Mouse (Mus musculus): ENCODE data around the gene Rnf222.
A peak's percentile ranks its signal among the peaks of the same experiment; 100 is the strongest.

Gene Rnf222

GRCm38 (mm10) chr11:68871748-68872147 lies 16.6 kb upstream of the Rnf222 start, which contains the start of gene Ndel1:
Gene Ndel1, minus strand, starts transcription at chr11:68871858.
- Histone ChIP-seq H3K36me3 (ENCODE audit: control insufficient read depth, insufficient read depth, low read length, poor library complexity, severe bottlenecking) (no peaks in the 10 kb centered on the region), H3K27me3 (ENCODE audit: control insufficient read depth, insufficient read depth, low read length, poor library complexity, severe bottlenecking) (no peaks in the 10 kb centered on the region)
- no peak for DNase-seq (ENCODE audit: low read depth, low spot score)

GRCm38 (mm10) chr11:68874841-68875240 lies 13.5 kb upstream of the Rnf222 start:
- DNase-seq (ENCODE audit: low read depth, low spot score), result peak; percentile 82
- no peaks in the 10 kb centered on the region for H3K27me3 ChIP-seq (ENCODE audit: control insufficient read depth, insufficient read depth, low read length, poor library complexity, severe bottlenecking)

GRCm38 (mm10) chr11:68878811-68879210 lies 9.5 kb upstream of the Rnf222 start:
- DNase-seq (ENCODE audit: low read depth, low spot score), result no peak
- H3K27me3 ChIP-seq (ENCODE audit: control insufficient read depth, insufficient read depth, low read length, poor library complexity, severe bottlenecking), result no peaks in the 10 kb centered on the region

More at GRCm38 (mm10) chr11:68874841-68875240, 13.5 kb upstream of the Rnf222 start:
- no peaks in the 10 kb centered on the region for H3K36me3 ChIP-seq (ENCODE audit: control insufficient read depth, insufficient read depth, low read length, poor library complexity, severe bottlenecking)

GRCm38 (mm10) chr11:68882107-68882506 lies 6.2 kb upstream of the Rnf222 start:
- DNase-seq (ENCODE audit: low read depth, low spot score), result no peak
- no peaks in the 10 kb centered on the region for H3K36me3 ChIP-seq (ENCODE audit: control insufficient read depth, insufficient read depth, low read length, poor library complexity, severe bottlenecking)

More at GRCm38 (mm10) chr11:68878811-68879210, 9.5 kb upstream of the Rnf222 start:
- H3K36me3 ChIP-seq (ENCODE audit: control insufficient read depth, insufficient read depth, low read length, poor library complexity, severe bottlenecking), result no peaks in the 10 kb centered on the region

GRCm38 (mm10) chr11:68883843-68884242 lies 4.5 kb upstream of the Rnf222 start:
- H3K27me3 ChIP-seq (ENCODE audit: control insufficient read depth, insufficient read depth, low read length, poor library complexity, severe bottlenecking), result no peaks in the 10 kb centered on the region
- no peaks in the 10 kb centered on the region for H3K36me3 ChIP-seq (ENCODE audit: control insufficient read depth, insufficient read depth, low read length, poor library complexity, severe bottlenecking)
- no peak for DNase-seq (ENCODE audit: low read depth, low spot score)

More at GRCm38 (mm10) chr11:68882107-68882506, 6.2 kb upstream of the Rnf222 start:
- no peaks in the 10 kb centered on the region for H3K27me3 ChIP-seq (ENCODE audit: control insufficient read depth, insufficient read depth, low read length, poor library complexity, severe bottlenecking)

- no peak for DNase-seq (ENCODE audit: low read depth, low spot score)
- H3K36me3 ChIP-seq (ENCODE audit: control insufficient read depth, insufficient read depth, low read length, poor library complexity, severe bottlenecking), result no peaks in the 10 kb centered on the region
- H3K27me3 ChIP-seq (ENCODE audit: control insufficient read depth, insufficient read depth, low read length, poor library complexity, severe bottlenecking), result no peaks in the 10 kb centered on the region
Measured at GRCm38 (mm10) chr11:68884368-68884767, 4.0 kb upstream of the Rnf222 start.

GRCm38 (mm10) chr11:68886091-68886490 lies 2.3 kb upstream of the Rnf222 start:
- Histone ChIP-seq H3K36me3 (ENCODE audit: control insufficient read depth, insufficient read depth, low read length, poor library complexity, severe bottlenecking) (no peaks in the 10 kb centered on the region), H3K27me3 (ENCODE audit: control insufficient read depth, insufficient read depth, low read length, poor library complexity, severe bottlenecking) (no peaks in the 10 kb centered on the region)
- DNase-seq (ENCODE audit: low read depth, low spot score), result no peak

- no peak for DNase-seq (ENCODE audit: low read depth, low spot score)
- H3K27me3 ChIP-seq (ENCODE audit: control insufficient read depth, insufficient read depth, low read length, poor library complexity, severe bottlenecking), result no peaks in the 10 kb centered on the region
- H3K36me3 ChIP-seq (ENCODE audit: control insufficient read depth, insufficient read depth, low read length, poor library complexity, severe bottlenecking), result no peaks in the 10 kb centered on the region
Measured at GRCm38 (mm10) chr11:68888653-68889052, 300 bp downstream of the Rnf222 start.

GRCm38 (mm10) chr11:68890625-68891024 lies 2.3 kb downstream of the Rnf222 start:
- no peak for DNase-seq (ENCODE audit: low read depth, low spot score)

GRCm38 (mm10) chr11:68891823-68892222 lies 3.5 kb downstream of the Rnf222 start:
- Histone ChIP-seq H3K36me3 (ENCODE audit: control insufficient read depth, insufficient read depth, low read length, poor library complexity, severe bottlenecking) (no peaks in the 10 kb centered on the region), H3K27me3 (ENCODE audit: control insufficient read depth, insufficient read depth, low read length, poor library complexity, severe bottlenecking) (no peaks in the 10 kb centered on the region)
- DNase-seq (ENCODE audit: low read depth, low spot score), result no peak

More at GRCm38 (mm10) chr11:68890625-68891024, 2.3 kb downstream of the Rnf222 start:
- Histone ChIP-seq H3K27me3 (ENCODE audit: control insufficient read depth, insufficient read depth, low read length, poor library complexity, severe bottlenecking) (no peaks in the 10 kb centered on the region), H3K36me3 (ENCODE audit: control insufficient read depth, insufficient read depth, low read length, poor library complexity, severe bottlenecking) (no peaks in the 10 kb centered on the region)

- Histone ChIP-seq H3K27me3 (ENCODE audit: control insufficient read depth, insufficient read depth, low read length, poor library complexity, severe bottlenecking) (no peaks in the 10 kb centered on the region), H3K36me3 (ENCODE audit: control insufficient read depth, insufficient read depth, low read length, poor library complexity, severe bottlenecking) (no peaks in the 10 kb centered on the region)
- no peak for DNase-seq (ENCODE audit: low read depth, low spot score)
Measured at GRCm38 (mm10) chr11:68892233-68892832, 4.0 kb downstream of the Rnf222 start.

GRCm38 (mm10) chr11:68893911-68894464 lies 5.6 kb downstream of the Rnf222 start:
- no peak for DNase-seq (ENCODE audit: low read depth, low spot score)
- no peaks in the 10 kb centered on the region for H3K27me3 ChIP-seq (ENCODE audit: control insufficient read depth, insufficient read depth, low read length, poor library complexity, severe bottlenecking)
- H3K36me3 ChIP-seq (ENCODE audit: control insufficient read depth, insufficient read depth, low read length, poor library complexity, severe bottlenecking), result no peaks in the 10 kb centered on the region

- no peaks in the 10 kb centered on the region for H3K27me3 ChIP-seq (ENCODE audit: control insufficient read depth, insufficient read depth, low read length, poor library complexity, severe bottlenecking)
- H3K36me3 ChIP-seq (ENCODE audit: control insufficient read depth, insufficient read depth, low read length, poor library complexity, severe bottlenecking), result no peaks in the 10 kb centered on the region
- DNase-seq (ENCODE audit: low read depth, low spot score), result no peak
Measured at GRCm38 (mm10) chr11:68896247-68896646, 7.9 kb downstream of the Rnf222 start.

- H3K27me3 ChIP-seq (ENCODE audit: control insufficient read depth, insufficient read depth, low read length, poor library complexity, severe bottlenecking), result no peaks in the 10 kb centered on the region
- DNase-seq (ENCODE audit: low read depth, low spot score), result peak; percentile 79
- H3K36me3 ChIP-seq (ENCODE audit: control insufficient read depth, insufficient read depth, low read length, poor library complexity, severe bottlenecking), result no peaks in the 10 kb centered on the region
Measured at GRCm38 (mm10) chr11:68897120-68897519, 8.8 kb downstream of the Rnf222 start.

GRCm38 (mm10) chr11:68897838-68898237 lies 9.5 kb downstream of the Rnf222 start:
- no peak for DNase-seq (ENCODE audit: low read depth, low spot score)
- Histone ChIP-seq H3K36me3 (ENCODE audit: control insufficient read depth, insufficient read depth, low read length, poor library complexity, severe bottlenecking) (no peaks in the 10 kb centered on the region), H3K27me3 (ENCODE audit: control insufficient read depth, insufficient read depth, low read length, poor library complexity, severe bottlenecking) (no peaks in the 10 kb centered on the region)

All from splenic B cell, adult 2 months (primary cell).